Mouse (Mus musculus): Measurements from ENCODE around the gene Pcbp1.
A peak's percentile ranks its signal among the peaks of the same experiment; 100 is the strongest.
"Not testable (repeated sequence)": the region's sequence is repeated elsewhere in the genome, so short reads cannot be mapped to it uniquely, and the experiment has no call there.

The Pcbp1 gene

GRCm38 (mm10) chr6:86526032-86526960 is at the start of gene Pcbp1:
Pcbp1 (minus strand) TSS chr6:86526321.
- peak; percentile 98 for DNase-seq (ENCODE audit: extremely low spot score, low spot score)

GRCm38 (mm10) chr6:86574495-86574894 is 48.4 kb upstream of the Pcbp1 start:
- no peak for DNase-seq (ENCODE audit: extremely low spot score, low spot score)

- no peak for DNase-seq (ENCODE audit: extremely low spot score, low spot score)
These were observed 44.7 kb upstream of the Pcbp1 start for GRCm38 (mm10) chr6:86570830-86571229.

- no peak for DNase-seq (ENCODE audit: extremely low spot score, low spot score)
These were observed 43.3 kb upstream of the Pcbp1 start for GRCm38 (mm10) chr6:86569461-86569820.

GRCm38 (mm10) chr6:86568816-86569460 is 42.8 kb upstream of the Pcbp1 start:
- no peak for DNase-seq (ENCODE audit: extremely low spot score, low spot score)

- no peak for DNase-seq (ENCODE audit: extremely low spot score, low spot score)
These were observed 39.7 kb upstream of the Pcbp1 start for GRCm38 (mm10) chr6:86565782-86566181.

- not testable (repeated sequence) for DNase-seq (ENCODE audit: extremely low spot score, low spot score)
These were observed 31.1 kb upstream of the Pcbp1 start for GRCm38 (mm10) chr6:86557182-86557581.

- no peak for DNase-seq (ENCODE audit: extremely low spot score, low spot score)
These were observed 30.4 kb upstream of the Pcbp1 start for GRCm38 (mm10) chr6:86556345-86557058.

- DNase-seq (ENCODE audit: extremely low spot score, low spot score), result no peak
These were observed 24.5 kb upstream of the Pcbp1 start for GRCm38 (mm10) chr6:86550587-86550986.

GRCm38 (mm10) chr6:86547880-86548367 is 21.8 kb upstream of the Pcbp1 start:
- no peak for DNase-seq (ENCODE audit: extremely low spot score, low spot score)

GRCm38 (mm10) chr6:86547228-86547755 is 21.2 kb upstream of the Pcbp1 start:
- DNase-seq (ENCODE audit: extremely low spot score, low spot score), result no peak

GRCm38 (mm10) chr6:86545236-86545635 is 19.1 kb upstream of the Pcbp1 start:
- DNase-seq (ENCODE audit: extremely low spot score, low spot score), result no peak

GRCm38 (mm10) chr6:86543869-86544268 is 17.7 kb upstream of the Pcbp1 start:
- no peak for DNase-seq (ENCODE audit: extremely low spot score, low spot score)

GRCm38 (mm10) chr6:86543060-86543459 is 16.9 kb upstream of the Pcbp1 start:
- no peak for DNase-seq (ENCODE audit: extremely low spot score, low spot score)

- DNase-seq (ENCODE audit: extremely low spot score, low spot score), result no peak
These were observed 15.5 kb upstream of the Pcbp1 start for GRCm38 (mm10) chr6:86541650-86542049.

- no peak for DNase-seq (ENCODE audit: extremely low spot score, low spot score)
These were observed 2.3 kb upstream of the Pcbp1 start for GRCm38 (mm10) chr6:86528451-86528785.

- DNase-seq (ENCODE audit: extremely low spot score, low spot score), result no peak
These were observed 1.8 kb upstream of the Pcbp1 start for GRCm38 (mm10) chr6:86527766-86528450.

GRCm38 (mm10) chr6:86526961-86527740 is 1.0 kb upstream of the Pcbp1 start:
- DNase-seq (ENCODE audit: extremely low spot score, low spot score), result peak; percentile 93

GRCm38 (mm10) chr6:86525646-86526031 is 482 bp downstream of the Pcbp1 start:
- peak; percentile 90 for DNase-seq (ENCODE audit: extremely low spot score, low spot score)

Measured in neural tube, embryonic 10.5 days (tissue).